Mouse (Mus musculus) stomach, embryonic 16.5 days (tissue): Measurements from ENCODE around the gene Nek2. TPM values are rescaled to one million over a fixed set of nuclear protein-coding genes. Genes with fewer than 3 reads are reported as not detected.

ENCODE experiments used
- ATAC-seq: fragments of 200-750 bp; cut with Nextera tagmentation; 2 replicates; pipeline ENCODE4 v1.8.0; 2017; ENCODE audit warnings: moderate number of reproducible peaks, moderate TSS enrichment; ENCODE audit not compliant: insufficient read depth, low FRiP score
- H3K27ac ChIP-seq: fragments of 300-500 bp; sonication (generic); 2 replicates; pipeline ENCODE4 v1.5.1; 2014; ENCODE audit warnings: low read length
- H3K27me3 ChIP-seq: fragments of 300-500 bp; sonication (generic); 2 replicates; pipeline ENCODE4 v1.6.1; 2014; ENCODE audit warnings: low read length, control low read depth, mixed read lengths; ENCODE audit not compliant: control insufficient read depth, insufficient read depth
- H3K36me3 ChIP-seq: fragments of 300-500 bp; sonication (generic); 2 replicates; pipeline ENCODE4 v1.6.1; 2014; ENCODE audit warnings: low read length; ENCODE audit not compliant: control insufficient read depth, insufficient read depth
- H3K4me1 ChIP-seq: fragments of 300-500 bp; sonication (generic); 2 replicates; pipeline ENCODE4 v1.6.1; 2014; ENCODE audit warnings: low read length, control low read depth, mixed read lengths; ENCODE audit not compliant: control insufficient read depth, insufficient read depth
- H3K4me2 ChIP-seq: fragments of 300-500 bp; sonication (generic); 2 replicates; pipeline ENCODE4 v1.6.1; 2014; ENCODE audit warnings: low read depth, low read length, mixed read lengths
- H3K4me3 ChIP-seq: fragments of 300-500 bp; sonication (generic); replicated peaks from 2 replicates; pipeline ENCODE4 v1.5.1; 2014; ENCODE audit warnings: mild to moderate bottlenecking, low read length
- H3K9ac ChIP-seq: fragments of 300-500 bp; sonication (generic); 2 replicates; pipeline ENCODE4 v1.6.1; 2014; ENCODE audit warnings: low read length
- H3K9me3 ChIP-seq: fragments of 300-500 bp; sonication (generic); replicated peaks from 2 replicates; pipeline ENCODE4 v1.6.1; 2016; ENCODE audit warnings: low read length, control low read depth; ENCODE audit not compliant: control insufficient read depth
- WGBS: fragments of 180-500 bp; shearing (Covaris S2); extraction: QIAGEN DNeasy Blood & Tissue Kit; methylation state at CpG from one replicate; pipeline ENCODE4 v1.1.7; 2014; 5-methylcytosine and 5-hydroxymethylcytosine counted together
- polyA plus RNA-seq: library from polyadenylated mRNA; unstranded; fragments of >200 nt; fragmentation: Nextera tagmentation; extraction: Ambion mirVana; gene quantifications from 2 replicates; pipeline ENCODE4 v1.2.1, GENCODE M21; 2015

Nek2 gene
- polyA plus RNA-seq, 1 experiment from 2014 or later = 32.1 TPM

- ATAC-seq = no peak
- H3K4me1 ChIP-seq = peaks cover 18% of the 10 kb centered on the region
- H3K27ac ChIP-seq = no peak overlapping the region
- H3K36me3 ChIP-seq = peaks cover 10% of the 10 kb centered on the region
- peak overlapping the region; percentile 94 for H3K4me3 ChIP-seq
- H3K9ac ChIP-seq = peak overlapping the region; percentile 67
- WGBS = 4% methylated on average over 15 of the region's 15 CpGs
- no peaks in the 10 kb centered on the region; the same call in 1 of the 2 replicates for H3K27me3 ChIP-seq
- no peaks in the 10 kb centered on the region for H3K9me3 ChIP-seq
- peak overlapping the region; percentile 92 for H3K4me2 ChIP-seq
Observed at GRCm38 (mm10) chr1:191820951-191821325, 306 bp upstream of the Nek2 start.

GRCm38 (mm10) chr1:191829124-191829523 lies 7.9 kb downstream of the Nek2 start:
- no peaks in the 10 kb centered on the region for H3K27me3 ChIP-seq
- no peak for ATAC-seq
- no peak overlapping the region for H3K4me3 ChIP-seq
- H3K36me3 ChIP-seq = peaks cover 16% of the 10 kb centered on the region; the same call in 1 of the 2 replicates
- H3K9me3 ChIP-seq = no peaks in the 10 kb centered on the region
- no peak overlapping the region for H3K4me2 ChIP-seq
- no peak overlapping the region for H3K27ac ChIP-seq
- WGBS = 79% methylated on average over 3 of the region's 3 CpGs
- no peak overlapping the region for H3K9ac ChIP-seq
- H3K4me1 ChIP-seq = no peaks in the 10 kb centered on the region

GRCm38 (mm10) chr1:191833396-191833795 lies 12.2 kb downstream of the Nek2 start:
- WGBS = 92% methylated on average over 6 of the region's 6 CpGs
- no peak for ATAC-seq
- no peak overlapping the region for H3K27ac ChIP-seq
- H3K27me3 ChIP-seq = no peaks in the 10 kb centered on the region
- H3K4me3 ChIP-seq = no peak overlapping the region
- no peak overlapping the region for H3K9ac ChIP-seq
- H3K4me2 ChIP-seq = no peak overlapping the region
- H3K9me3 ChIP-seq = no peaks in the 10 kb centered on the region
- H3K36me3 ChIP-seq = peaks cover 7% of the 10 kb centered on the region; the same call in 1 of the 2 replicates
- no peaks in the 10 kb centered on the region for H3K4me1 ChIP-seq

- Histone ChIP-seq H3K36me3 (peaks cover 6% of the 10 kb centered on the region; the same call in 1 of the 2 replicates), H3K9ac (peak overlapping the region; percentile 28; the same call in 1 of the 2 replicates), H3K4me2 (no peak overlapping the region), H3K27ac (no peak overlapping the region), H3K27me3 (no peaks in the 10 kb centered on the region), H3K9me3 (no peaks in the 10 kb centered on the region), H3K4me3 (no peak overlapping the region), H3K4me1 (0 out of 2 replicates have a peak, but pooled peaks cover 3% of the 10 kb centered on the region)
- peak; percentile 64; the same call in 1 of the 2 replicates for ATAC-seq
- 7% methylated on average over 19 of the region's 19 CpGs for WGBS
Observed at GRCm38 (mm10) chr1:191834825-191835224, 13.6 kb downstream of the Nek2 start.

GRCm38 (mm10) chr1:191836318-191836985 lies 15.2 kb downstream of the Nek2 start:
- no peak overlapping the region for H3K4me2 ChIP-seq
- no peaks in the 10 kb centered on the region for H3K9me3 ChIP-seq
- H3K4me3 ChIP-seq = no peak overlapping the region
- no peak overlapping the region for H3K9ac ChIP-seq
- ATAC-seq = no peak
- no peak overlapping the region for H3K27ac ChIP-seq
- no peaks in the 10 kb centered on the region for H3K36me3 ChIP-seq
- H3K4me1 ChIP-seq = 0 out of 2 replicates have a peak, but pooled peaks cover 3% of the 10 kb centered on the region
- 83% methylated on average over 5 of the region's 5 CpGs for WGBS
- H3K27me3 ChIP-seq = no peaks in the 10 kb centered on the region

- Histone ChIP-seq H3K4me1 (0 out of 2 replicates have a peak, but pooled peaks cover 3% of the 10 kb centered on the region), H3K4me2 (no peak overlapping the region), H3K4me3 (no peak overlapping the region), H3K27me3 (no peaks in the 10 kb centered on the region), H3K9me3 (no peaks in the 10 kb centered on the region), H3K36me3 (no peaks in the 10 kb centered on the region), H3K9ac (no peak overlapping the region), H3K27ac (no peak overlapping the region)
- 79% methylated on average over 3 of the region's 3 CpGs for WGBS
- no peak for ATAC-seq
Observed at GRCm38 (mm10) chr1:191837691-191838090, 16.4 kb downstream of the Nek2 start.

GRCm38 (mm10) chr1:191838994-191839741 lies 17.9 kb downstream of the Nek2 start:
- 27% methylated on average over 17 of the region's 17 CpGs for WGBS
- H3K4me2 ChIP-seq = no peak overlapping the region
- no peak overlapping the region for H3K4me3 ChIP-seq
- H3K36me3 ChIP-seq = no peaks in the 10 kb centered on the region
- no peaks in the 10 kb centered on the region for H3K27me3 ChIP-seq
- 0 out of 2 replicates have a peak overlapping the region, but pooled peaks have one; percentile 4 for H3K27ac ChIP-seq
- H3K4me1 ChIP-seq = 0 out of 2 replicates have a peak, but pooled peaks cover 3% of the 10 kb centered on the region
- ATAC-seq = peak; percentile 48
- no peak overlapping the region for H3K9ac ChIP-seq
- H3K9me3 ChIP-seq = no peaks in the 10 kb centered on the region

- no peak overlapping the region for H3K27ac ChIP-seq
- 0 out of 2 replicates have a peak, but pooled peaks cover 3% of the 10 kb centered on the region for H3K4me1 ChIP-seq
- WGBS = 82% methylated on average over 11 of the region's 11 CpGs
- no peaks in the 10 kb centered on the region for H3K9me3 ChIP-seq
- H3K4me2 ChIP-seq = no peak overlapping the region
- no peaks in the 10 kb centered on the region for H3K27me3 ChIP-seq
- H3K9ac ChIP-seq = no peak overlapping the region
- H3K4me3 ChIP-seq = no peak overlapping the region
- no peaks in the 10 kb centered on the region for H3K36me3 ChIP-seq
- ATAC-seq = peak; percentile 18; the same call in 1 of the 2 replicates
Observed at GRCm38 (mm10) chr1:191840774-191841565, 19.7 kb downstream of the Nek2 start.
